Mouse (Mus musculus): Measurements from ENCODE around the gene Kazn. TPM values are rescaled to one million over a fixed set of nuclear protein-coding genes. Genes with fewer than 3 reads are reported as not detected.

The Kazn gene
- total RNA-seq, 1 experiment, result 14.0 TPM

DNA sequence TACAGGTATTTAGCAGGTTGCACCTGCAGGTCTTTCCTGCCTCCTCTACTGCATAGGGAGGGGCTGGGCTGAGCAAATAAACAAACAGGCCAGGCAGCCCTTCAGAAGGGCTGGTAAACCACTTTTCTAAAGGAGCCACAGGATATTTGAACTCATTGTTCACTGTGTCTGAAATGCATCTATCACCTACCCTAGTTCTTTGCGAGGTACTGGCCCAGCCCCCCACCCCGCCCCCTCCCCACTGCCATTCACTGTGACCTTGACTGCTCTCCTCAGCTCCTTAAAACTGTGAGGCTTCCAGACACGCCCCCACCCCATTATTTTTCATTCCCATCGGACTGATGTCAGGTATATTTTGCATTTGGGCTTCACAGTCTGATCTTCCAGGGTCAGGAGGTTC is 69.6 kb downstream of the Kazn start:
- TF ChIP-seq CHD2 (IDR thresholded peaks at IDR 0.05; ENCODE audit: low read depth, low read length) (no peak), HCFC1 (IDR thresholded peaks at IDR 0.05; ENCODE audit: borderline replicate concordance, insufficient read depth, low read length) (no peak), MAFK (IDR thresholded peaks at IDR 0.05; ENCODE audit: insufficient read depth, low read depth, low read length) (no peak), ZC3H11A (IDR thresholded peaks at IDR 0.05; ENCODE audit: borderline replicate concordance, low read depth, low read length) (no peak), ZNF384 (IDR thresholded peaks at IDR 0.05; ENCODE audit: low read depth, low read length) (no peak)
- in situ Hi-C loops (cut with MboI; ENCODE audit: low sequenced_read_pairs in 2 of 2, unreplicated experiment in 2 of 2), result no loop called here
- H3K36me3 ChIP-seq (ENCODE audit: control insufficient read depth, insufficient read depth, low read length, poor library complexity, severe bottlenecking), result no peaks in the 10 kb centered on the region; the same call in 1 of the 2 replicates
- peak overlapping the region; percentile 97 for H3K27ac ChIP-seq (ENCODE audit: insufficient read depth, low read depth, low read length, poor library complexity, severe bottlenecking)
- peak overlapping the region in 1 of 2 experiments; percentile 35; a peak in 2 of 4 replicates for H3K4me3 ChIP-seq (ENCODE audit: insufficient read depth in 1 of 2, low read depth in 1 of 2, low read length in 2 of 2, poor library complexity in 1 of 2, severe bottlenecking in 1 of 2)
- H3K9ac ChIP-seq (ENCODE audit: insufficient read depth, low read depth, low read length, poor library complexity, severe bottlenecking), result no peak overlapping the region; the same call in 1 of the 2 replicates
- peaks cover 30 to 59% of the 10 kb centered on the region in 2 experiments for H3K4me1 ChIP-seq (ENCODE audit: control insufficient read depth in 2 of 2, insufficient read depth in 2 of 2, low read length in 2 of 2, poor library complexity in 1 of 2)
- H3K9me3 ChIP-seq (ENCODE audit: control insufficient read depth, insufficient read depth, low read depth, low read length), result no peaks in the 10 kb centered on the region
- peak; percentile 51 for DNase-seq (ENCODE audit: low read depth, low spot score)

- in situ Hi-C loops (cut with MboI; ENCODE audit: low sequenced_read_pairs in 2 of 2, unreplicated experiment in 2 of 2), result no loop called here
- Histone ChIP-seq H3K27ac (ENCODE audit: insufficient read depth, low read depth, low read length, poor library complexity, severe bottlenecking) (no peak overlapping the region; the same call in 1 of the 2 replicates), H3K4me1 (ENCODE audit: control insufficient read depth in 2 of 2, insufficient read depth in 2 of 2, low read length in 2 of 2, poor library complexity in 1 of 2) (peaks cover 30 to 62% of the 10 kb centered on the region in 2 experiments), H3K36me3 (ENCODE audit: control insufficient read depth, insufficient read depth, low read length, poor library complexity, severe bottlenecking) (peaks cover under 1% of the 10 kb centered on the region; the same call in 1 of the 2 replicates), H3K9me3 (ENCODE audit: control insufficient read depth, insufficient read depth, low read depth, low read length) (no peaks in the 10 kb centered on the region), H3K9ac (ENCODE audit: insufficient read depth, low read depth, low read length, poor library complexity, severe bottlenecking) (no peak overlapping the region), H3K4me3 (ENCODE audit: insufficient read depth in 1 of 2, low read depth in 1 of 2, low read length in 2 of 2, poor library complexity in 1 of 2, severe bottlenecking in 1 of 2) (no peak overlapping the region)
- no peak for TF ChIP-seq MAFK (IDR thresholded peaks at IDR 0.05; ENCODE audit: insufficient read depth, low read depth, low read length)
- no peak for TF ChIP-seq HCFC1 (IDR thresholded peaks at IDR 0.05; ENCODE audit: borderline replicate concordance, insufficient read depth, low read length)
- no peak for TF ChIP-seq CHD2 (IDR thresholded peaks at IDR 0.05; ENCODE audit: low read depth, low read length)
- TF ChIP-seq ZC3H11A (IDR thresholded peaks at IDR 0.05; ENCODE audit: borderline replicate concordance, low read depth, low read length), result no peak
- TF ChIP-seq ZNF384 (IDR thresholded peaks at IDR 0.05; ENCODE audit: low read depth, low read length), result no peak
- no peak for DNase-seq (ENCODE audit: low read depth, low spot score)
These were observed 70.8 kb downstream of the Kazn start for GRCm38 (mm10) chr4:142168352-142168751.

DNA sequence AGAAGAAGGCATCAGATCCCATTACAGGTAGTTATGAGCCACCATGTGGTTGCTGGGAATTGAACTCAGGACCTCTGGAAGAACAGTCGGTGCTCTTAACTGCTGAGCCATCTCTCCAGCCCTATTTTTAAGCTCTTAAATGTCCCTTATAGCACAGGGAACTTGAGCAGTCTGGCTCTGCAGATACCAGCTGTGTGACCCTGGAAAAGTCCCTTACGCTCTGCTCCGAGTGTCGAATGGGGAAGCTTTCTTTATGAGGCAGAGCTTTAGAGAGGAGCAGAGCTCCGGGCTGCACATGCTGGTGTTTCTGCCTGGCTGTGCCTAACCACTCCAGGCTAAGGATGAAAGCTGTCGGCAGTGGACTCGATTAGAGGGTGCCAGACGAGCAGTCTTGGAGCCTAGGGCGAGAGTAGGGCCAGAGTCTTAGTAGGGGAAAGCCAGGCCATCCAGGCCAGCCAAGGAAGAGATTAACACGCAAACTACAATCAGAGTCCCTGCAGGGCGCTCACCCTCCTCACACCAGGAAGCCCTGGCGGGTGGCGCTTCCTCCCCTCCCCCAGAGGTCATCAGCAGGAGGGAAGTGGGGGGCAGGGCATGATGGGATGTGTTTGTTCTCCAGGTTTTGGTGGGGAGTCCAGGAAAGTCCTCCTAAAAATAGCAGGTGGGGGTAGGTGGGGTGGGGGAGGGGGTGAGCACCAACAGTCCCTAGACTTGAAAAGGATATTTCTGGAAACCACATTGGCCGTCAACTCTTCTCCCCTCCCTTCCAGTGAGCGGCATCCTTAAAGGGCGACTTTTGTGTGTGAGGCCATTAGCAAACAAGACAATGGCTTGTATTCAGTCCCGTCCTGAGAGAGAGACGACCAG is 73.1 kb downstream of the Kazn start:
- Histone ChIP-seq H3K4me3 (ENCODE audit: insufficient read depth in 1 of 2, low read depth in 1 of 2, low read length in 2 of 2, poor library complexity in 1 of 2, severe bottlenecking in 1 of 2) (peak overlapping the region; percentile 6 to 49; a peak in 3 of 4 replicates), H3K27ac (ENCODE audit: insufficient read depth, low read depth, low read length, poor library complexity, severe bottlenecking) (peak overlapping the region; percentile 87), H3K36me3 (ENCODE audit: control insufficient read depth, insufficient read depth, low read length, poor library complexity, severe bottlenecking) (peaks cover 8% of the 10 kb centered on the region; the same call in 1 of the 2 replicates), H3K4me1 (ENCODE audit: control insufficient read depth in 2 of 2, insufficient read depth in 2 of 2, low read length in 2 of 2, poor library complexity in 1 of 2) (peaks cover 21 to 49% of the 10 kb centered on the region in 2 experiments), H3K9ac (ENCODE audit: insufficient read depth, low read depth, low read length, poor library complexity, severe bottlenecking) (peak overlapping the region; percentile 41), H3K9me3 (ENCODE audit: control insufficient read depth, insufficient read depth, low read depth, low read length) (no peaks in the 10 kb centered on the region)
- no peak for TF ChIP-seq ZNF384 (IDR thresholded peaks at IDR 0.05; ENCODE audit: low read depth, low read length)
- 0 out of 2 replicates have a peak, but pooled peaks have one; percentile 46 for TF ChIP-seq CHD2 (IDR thresholded peaks at IDR 0.05; ENCODE audit: low read depth, low read length)
- in situ Hi-C loops (cut with MboI; ENCODE audit: low sequenced_read_pairs in 2 of 2, unreplicated experiment in 2 of 2), result no loop called here
- peak; percentile 86 for DNase-seq (ENCODE audit: low read depth, low spot score)

DNA sequence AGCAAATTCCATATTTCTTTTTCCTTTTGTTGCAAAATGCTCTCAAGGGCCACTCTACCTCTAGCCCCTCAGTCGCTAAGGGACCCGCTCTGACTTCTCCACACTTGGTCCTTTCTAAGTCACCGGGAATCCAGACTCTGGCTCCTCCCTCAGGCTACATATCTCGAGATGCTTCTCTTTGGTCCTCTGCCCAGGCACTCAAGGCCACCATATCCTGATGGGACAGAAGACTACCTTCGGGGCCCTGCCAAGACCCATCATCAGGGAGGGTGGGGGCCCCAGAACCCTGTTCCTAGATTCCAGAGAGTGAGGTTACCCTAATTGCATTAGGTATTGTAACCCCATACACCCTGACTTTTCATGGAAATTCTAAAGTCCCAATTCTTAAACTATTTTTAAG is 73.8 kb downstream of the Kazn start:
- Histone ChIP-seq H3K27ac (ENCODE audit: insufficient read depth, low read depth, low read length, poor library complexity, severe bottlenecking) (no peak overlapping the region), H3K36me3 (ENCODE audit: control insufficient read depth, insufficient read depth, low read length, poor library complexity, severe bottlenecking) (peaks cover 8% of the 10 kb centered on the region; the same call in 1 of the 2 replicates), H3K4me1 (ENCODE audit: control insufficient read depth in 2 of 2, insufficient read depth in 2 of 2, low read length in 2 of 2, poor library complexity in 1 of 2) (peaks cover 20 to 46% of the 10 kb centered on the region in 2 experiments), H3K4me3 (ENCODE audit: insufficient read depth in 1 of 2, low read depth in 1 of 2, low read length in 2 of 2, poor library complexity in 1 of 2, severe bottlenecking in 1 of 2) (no peak overlapping the region), H3K9ac (ENCODE audit: insufficient read depth, low read depth, low read length, poor library complexity, severe bottlenecking) (no peak overlapping the region), H3K9me3 (ENCODE audit: control insufficient read depth, insufficient read depth, low read depth, low read length) (no peaks in the 10 kb centered on the region)
- in situ Hi-C loops (cut with MboI; ENCODE audit: low sequenced_read_pairs in 2 of 2, unreplicated experiment in 2 of 2), result no loop called here
- DNase-seq (ENCODE audit: low read depth, low spot score), result no peak
- TF ChIP-seq CHD2 (IDR thresholded peaks at IDR 0.05; ENCODE audit: low read depth, low read length) (no peak), HCFC1 (IDR thresholded peaks at IDR 0.05; ENCODE audit: borderline replicate concordance, insufficient read depth, low read length) (no peak), ZC3H11A (IDR thresholded peaks at IDR 0.05; ENCODE audit: borderline replicate concordance, low read depth, low read length) (no peak), MAFK (IDR thresholded peaks at IDR 0.05; ENCODE audit: insufficient read depth, low read depth, low read length) (no peak)

Data from ES-E14 (cell line).